Mouse (Mus musculus): ENCODE results near the gene Col6a4.
A peak's percentile ranks its signal among the peaks of the same experiment; 100 is the strongest.

Gene Col6a4

GRCm38 (mm10) chr9:106096683-106097082 lies at the start of gene Col6a4:
Gene Col6a4, minus strand, starts transcription at chr9:106096783.
- no peak for DNase-seq

DNA sequence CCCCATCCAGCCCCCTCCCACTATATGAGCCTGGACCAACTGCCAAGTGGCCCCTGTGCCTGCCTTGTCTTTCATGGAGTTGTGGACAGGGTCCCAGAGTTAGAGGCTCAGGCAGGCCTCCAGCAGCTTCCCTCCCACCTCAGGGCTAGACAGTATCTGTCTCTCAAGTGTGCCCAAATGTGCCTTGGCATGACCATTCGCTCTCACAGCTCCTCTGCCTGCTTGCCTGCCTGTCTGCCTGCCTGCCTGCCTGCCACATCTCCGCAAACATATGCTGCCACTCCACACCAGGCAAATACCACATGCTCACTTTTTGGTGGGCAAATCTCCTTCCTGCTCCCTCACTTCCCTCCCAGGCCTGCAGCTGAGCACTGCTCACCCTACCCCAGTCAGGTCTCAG lies 49.0 kb upstream of the Col6a4 start:
- no peak for DNase-seq

- no peak for DNase-seq
Measured at GRCm38 (mm10) chr9:106144176-106144575, 47.6 kb upstream of the Col6a4 start.

DNA sequence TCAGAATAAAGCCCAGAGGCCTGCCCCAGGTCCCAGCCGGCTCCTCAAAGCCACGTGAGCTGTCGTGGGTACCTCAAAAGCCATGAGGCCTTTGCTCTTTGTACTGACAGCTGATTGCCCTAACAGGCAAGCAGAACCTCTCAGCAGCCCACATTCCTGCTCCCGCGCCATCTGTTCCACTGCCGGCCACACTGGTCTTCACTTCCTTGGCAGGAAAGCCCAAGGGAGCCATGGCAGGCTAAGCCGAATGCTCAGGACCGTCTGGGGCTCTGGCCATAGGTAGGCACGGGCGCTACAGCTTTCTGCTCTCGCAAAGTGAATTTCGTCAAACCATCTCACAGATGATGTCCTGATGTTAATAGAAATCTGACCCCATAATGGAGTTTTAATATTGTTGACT lies 45.4 kb upstream of the Col6a4 start:
- no peak for DNase-seq

GRCm38 (mm10) chr9:106139763-106140162 lies 43.2 kb upstream of the Col6a4 start:
- peak in 1 of 2 experiments; percentile 61 for DNase-seq

DNA sequence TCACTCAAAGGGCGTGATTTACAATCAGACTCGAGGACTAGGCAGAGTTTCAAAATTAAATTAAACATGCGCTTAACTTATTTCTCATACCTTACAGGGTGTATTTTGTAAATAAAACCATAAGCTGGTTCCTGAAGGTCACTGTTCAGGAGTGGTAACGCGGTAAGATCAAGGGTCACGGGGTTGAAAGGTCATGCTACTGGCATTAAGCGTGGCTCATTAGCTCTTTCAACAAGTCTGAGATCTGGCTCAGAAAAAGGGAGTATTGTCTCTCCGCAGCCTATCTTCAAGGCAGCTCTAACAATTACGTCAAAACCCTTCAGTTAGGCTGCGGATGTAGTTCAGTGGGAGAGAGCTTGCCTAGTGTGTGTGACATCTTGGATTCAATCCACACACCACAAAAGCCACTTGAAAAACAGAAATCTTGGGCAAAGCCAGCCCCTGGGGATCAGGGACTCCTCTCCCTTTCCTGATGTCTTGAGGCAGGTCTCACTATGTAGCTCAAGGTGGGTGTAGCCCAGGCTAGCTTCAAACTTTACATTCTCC lies 41.2 kb upstream of the Col6a4 start:
- no peak for DNase-seq

- no peak for DNase-seq
Measured at GRCm38 (mm10) chr9:106130250-106130649, 33.7 kb upstream of the Col6a4 start.

DNA sequence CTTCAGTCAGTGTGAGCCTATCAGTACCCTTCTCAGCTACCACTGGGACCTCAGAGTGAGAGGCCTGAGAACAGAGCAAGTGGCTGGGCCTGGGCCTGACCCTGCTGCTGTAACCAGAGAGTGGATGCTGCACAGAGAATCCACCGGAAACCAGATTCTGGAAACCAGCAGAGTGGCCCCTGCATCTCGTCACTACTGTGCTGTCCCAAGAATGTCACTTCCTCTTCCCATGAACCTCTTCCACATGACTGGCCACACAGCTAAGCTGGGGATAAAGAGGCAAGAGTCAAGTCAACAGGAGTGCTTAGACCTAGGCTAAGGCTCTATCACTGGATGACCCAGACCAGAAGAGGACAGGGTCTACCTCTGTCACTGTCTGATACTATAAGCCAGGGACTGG lies 32.5 kb upstream of the Col6a4 start:
- no peak for DNase-seq

- DNase-seq: no peak
Measured at GRCm38 (mm10) chr9:106126786-106127251, 30.2 kb upstream of the Col6a4 start.

DNA sequence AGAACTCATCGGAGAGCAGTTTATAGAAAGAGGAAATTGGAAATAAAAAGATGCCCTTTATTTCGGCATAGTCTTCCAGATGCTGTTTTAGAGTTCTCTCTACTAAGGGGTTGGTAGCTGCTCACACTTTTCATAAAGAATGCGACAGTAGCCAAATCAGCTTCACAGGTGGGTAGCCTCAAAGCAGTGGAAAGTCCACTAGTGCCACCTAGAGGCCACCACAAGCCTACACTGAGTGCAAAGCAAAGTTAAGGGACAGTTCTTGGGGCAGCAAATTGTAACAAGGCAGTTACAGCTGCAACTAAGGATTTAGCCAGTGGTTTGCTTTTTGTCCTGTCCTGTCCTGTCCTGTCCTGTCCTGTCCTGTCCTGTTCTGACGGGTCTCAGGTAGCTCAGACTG lies 27.0 kb upstream of the Col6a4 start:
- peak; percentile 40 to 69 for DNase-seq

GRCm38 (mm10) chr9:106119075-106119474 lies 22.5 kb upstream of the Col6a4 start:
- no peak for DNase-seq

- DNase-seq: no peak
Measured at GRCm38 (mm10) chr9:106115801-106116424, 19.3 kb upstream of the Col6a4 start.

DNA sequence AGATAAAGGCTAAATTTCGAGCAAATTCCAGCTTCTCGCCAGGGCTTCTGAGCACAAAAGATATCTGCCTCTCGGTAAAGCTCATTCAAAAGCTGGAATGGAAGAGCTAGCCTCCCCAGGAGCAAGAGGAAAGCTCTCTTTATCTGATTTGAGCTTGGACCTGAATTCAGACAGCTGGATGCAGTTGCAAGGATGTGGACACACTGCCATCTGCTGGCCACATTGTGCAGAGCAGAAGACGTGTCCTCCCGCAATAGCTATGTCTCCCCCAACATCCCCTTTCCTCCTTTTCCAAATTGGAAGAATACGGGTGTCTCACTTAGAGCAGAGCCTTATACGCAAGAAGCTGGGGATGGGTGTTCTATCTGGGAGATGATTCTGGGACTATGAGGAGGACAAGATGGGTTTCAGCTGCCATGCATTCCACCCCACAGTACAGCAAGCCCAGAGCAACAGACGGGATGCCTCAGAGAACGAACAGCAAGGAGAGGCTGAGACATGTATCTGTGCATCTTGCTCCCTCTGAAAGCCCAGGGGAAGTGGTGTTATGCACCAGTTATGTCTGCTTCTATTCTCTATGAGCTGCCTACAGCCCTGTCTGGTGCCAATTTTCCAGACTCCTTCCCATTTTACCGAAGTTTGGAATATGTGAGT lies 16.3 kb upstream of the Col6a4 start:
- DNase-seq: peak; percentile 53 to 87

GRCm38 (mm10) chr9:106106241-106106640 lies 9.7 kb upstream of the Col6a4 start:
- DNase-seq: no peak

- DNase-seq: no peak
Measured at GRCm38 (mm10) chr9:106104401-106104800, 7.8 kb upstream of the Col6a4 start.

DNA sequence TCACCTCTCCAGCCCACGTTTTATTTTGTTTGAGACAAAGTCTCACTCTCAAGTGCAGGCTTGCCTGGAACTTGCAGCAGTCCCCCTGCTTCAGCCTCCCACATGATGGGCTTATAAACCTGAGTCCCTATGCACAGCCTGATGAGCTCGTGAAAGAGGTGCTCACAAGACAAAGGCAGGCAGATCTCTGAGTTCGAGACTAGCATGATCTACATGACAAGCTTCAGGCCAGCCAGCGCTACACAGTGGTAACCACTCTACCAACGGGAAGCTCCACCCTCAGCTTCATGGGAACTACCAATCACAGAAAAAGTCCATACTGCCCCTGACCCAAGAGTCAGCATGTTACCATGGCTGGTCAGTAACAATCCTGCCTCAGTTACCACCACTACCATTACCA lies 4.6 kb upstream of the Col6a4 start:
- no peak for DNase-seq

DNA sequence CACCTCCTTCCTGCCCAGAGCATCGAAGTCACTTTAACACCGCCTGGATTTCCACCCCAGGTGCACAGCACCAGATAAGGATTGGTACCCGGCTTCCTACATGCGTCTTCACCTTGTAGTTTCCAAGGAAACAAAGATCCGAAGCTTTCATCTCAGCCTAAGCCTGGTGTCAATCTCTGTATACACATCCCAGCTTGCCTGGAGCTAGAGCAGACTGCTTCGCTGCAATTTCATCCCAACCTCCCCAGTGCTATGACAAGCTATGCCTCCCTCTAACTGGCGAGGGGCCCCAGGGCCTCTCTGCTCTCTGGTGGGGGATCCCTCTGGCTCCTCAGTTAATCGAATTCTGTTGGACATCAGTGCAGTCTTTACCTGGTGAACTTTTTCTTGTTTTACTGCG lies 3.7 kb upstream of the Col6a4 start:
- no peak for DNase-seq

- no peak for DNase-seq
Measured at GRCm38 (mm10) chr9:106099379-106100021, 2.9 kb upstream of the Col6a4 start.

DNA sequence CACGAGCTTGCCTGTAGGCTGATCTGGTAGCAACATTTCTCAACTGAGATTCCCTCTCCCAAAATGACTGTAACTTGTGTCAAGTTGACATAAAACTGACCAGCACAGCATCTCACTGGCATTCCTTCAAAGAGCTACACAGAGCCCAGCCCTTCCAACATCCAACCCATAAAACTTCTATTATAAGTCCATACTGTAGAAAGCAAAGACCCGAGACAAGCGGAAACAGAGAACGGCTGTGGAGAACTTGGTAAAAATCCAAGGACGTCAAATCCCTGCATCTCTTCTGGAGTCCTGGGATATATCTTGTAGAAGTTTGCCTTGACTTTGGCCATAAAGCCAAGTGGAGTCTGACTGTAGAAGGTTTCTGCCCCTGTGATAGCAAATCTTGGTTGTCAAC lies 15.1 kb downstream of the Col6a4 start:
- no peak for DNase-seq

DNA sequence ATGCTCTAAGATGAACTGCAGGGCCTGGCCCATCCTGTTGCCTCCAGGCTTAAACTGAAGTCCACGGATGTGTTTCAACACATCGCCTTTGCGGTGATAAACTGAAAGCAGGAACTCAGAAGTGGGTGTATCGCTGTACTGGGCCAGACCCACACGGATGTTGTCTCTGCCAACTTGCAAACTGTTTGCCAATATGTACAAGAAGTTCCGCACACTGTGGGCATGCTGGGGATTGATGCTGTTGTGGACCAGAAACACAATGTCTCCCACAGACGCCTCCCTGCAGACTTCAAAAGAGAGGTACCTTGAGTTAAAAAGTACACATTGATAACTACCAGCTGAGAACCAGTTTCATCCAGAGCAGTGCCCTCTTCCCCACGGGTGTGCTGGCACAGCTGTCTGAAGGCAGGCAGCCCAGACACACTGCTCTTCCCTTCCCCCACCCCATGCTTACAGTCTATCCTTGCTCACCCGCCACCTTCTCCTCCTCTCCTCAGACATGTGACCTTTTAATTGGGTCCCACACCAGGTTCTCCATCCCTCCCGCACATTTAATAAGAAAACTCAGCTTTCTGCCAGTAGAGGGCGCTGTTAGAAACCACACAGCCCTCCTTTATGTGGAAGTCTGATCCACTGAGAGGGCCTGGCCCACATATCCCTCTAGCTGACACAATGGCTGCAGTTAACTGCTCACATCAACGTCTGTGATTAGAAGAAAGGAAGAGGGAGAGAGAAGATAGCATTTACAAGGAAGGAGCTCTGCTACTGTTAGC lies 16.1 kb downstream of the Col6a4 start:
- DNase-seq: peak; percentile 20 to 64

DNA sequence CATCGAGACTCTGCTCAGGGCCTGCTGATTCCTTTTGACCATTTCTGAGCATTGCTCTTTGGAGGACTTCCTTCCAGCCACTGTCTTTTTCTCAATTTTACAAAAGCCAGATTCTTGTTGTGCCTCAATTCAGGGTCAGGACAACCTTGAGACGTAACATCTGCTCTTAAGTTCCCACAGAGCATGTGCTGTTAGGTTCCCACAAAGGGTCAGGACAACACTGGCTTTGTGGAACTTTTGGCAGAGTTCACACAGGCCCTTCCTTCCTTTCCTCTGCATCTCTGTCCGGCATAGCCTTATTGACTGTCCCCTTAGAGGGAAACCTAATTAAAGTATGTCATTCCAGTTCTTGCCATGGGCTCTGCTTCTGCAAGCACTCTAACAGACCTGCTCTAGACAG lies 18.6 kb downstream of the Col6a4 start:
- DNase-seq: peak in 1 of 2 experiments; percentile 38

DNA sequence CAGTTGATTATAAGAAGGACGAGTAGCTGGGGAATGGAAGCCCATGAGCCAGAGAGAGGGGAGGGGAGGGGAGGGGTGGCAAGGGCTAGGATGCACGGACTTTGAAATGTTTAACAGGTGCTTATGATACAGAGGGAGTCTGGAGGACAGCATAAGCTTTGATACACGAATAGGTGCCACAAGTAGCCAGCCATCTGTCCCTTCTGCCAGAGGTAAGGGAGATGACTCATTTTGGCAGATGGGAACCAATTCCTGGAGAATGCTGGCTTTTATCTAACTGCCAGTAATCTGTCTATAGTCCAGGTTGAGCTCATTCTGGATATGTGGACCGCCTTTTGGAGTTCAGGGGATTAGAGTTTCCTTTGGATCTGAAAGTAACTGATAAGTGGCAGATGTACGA lies 20.3 kb downstream of the Col6a4 start:
- DNase-seq: no peak

DNA sequence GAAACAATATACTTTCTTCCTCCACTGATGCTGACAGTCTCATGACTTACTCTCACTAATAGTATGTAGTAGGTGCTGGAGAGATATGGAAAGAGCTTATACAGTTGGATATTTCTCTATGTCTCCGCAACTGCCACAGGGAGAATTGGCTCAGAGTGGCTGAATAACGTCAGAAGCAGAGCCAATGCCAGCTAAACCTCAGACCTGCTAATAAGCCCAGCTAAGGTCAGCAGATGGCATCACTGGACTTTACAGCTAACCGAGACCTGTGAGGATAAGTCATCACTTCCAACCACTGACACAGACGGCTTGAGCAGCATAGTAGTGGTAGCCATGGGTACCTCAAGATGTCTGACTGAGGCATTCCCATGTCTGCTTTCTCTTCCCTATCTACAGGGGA lies 22.6 kb downstream of the Col6a4 start:
- no peak for DNase-seq
